Mouse (Mus musculus) forebrain, postnatal 0 days (tissue): ENCODE data around the gene Topors. TPM values are rescaled to one million over a fixed set of nuclear protein-coding genes. Genes with fewer than 3 reads are reported as not detected.
A peak's percentile ranks its signal among the peaks of the same experiment; 100 is the strongest.

ENCODE experiments used
- ATAC-seq: fragments of 200-750 bp; cut with Nextera tagmentation; 2 replicates; pipeline ENCODE4 v1.8.0; 2017; ENCODE audit warnings: mild to moderate bottlenecking, moderate library complexity
- DNase-seq: peaks from one replicate; pipeline ENCODE4 v3.0.0-alpha.2; 2015
- H3K27ac ChIP-seq: fragments of 300-500 bp; sonication (generic); 2 replicates; pipeline ENCODE4 v1.5.1; 2014; ENCODE audit warnings: low read depth, mild to moderate bottlenecking, antibody characterized with exemption, low read length, moderate library complexity, mixed read lengths
- H3K27me3 ChIP-seq: fragments of 300-500 bp; sonication (generic); 2 replicates; pipeline ENCODE4 v1.6.1; 2014; ENCODE audit warnings: mild to moderate bottlenecking, low read length, mixed read lengths; ENCODE audit not compliant: insufficient read depth
- H3K36me3 ChIP-seq: fragments of 300-500 bp; sonication (generic); 2 replicates; pipeline ENCODE4 v1.6.1; 2014; ENCODE audit warnings: mild to moderate bottlenecking, moderate library complexity; ENCODE audit not compliant: insufficient read depth
- H3K4me1 ChIP-seq: fragments of 300-500 bp; sonication (generic); 2 replicates; pipeline ENCODE4 v1.6.1; 2014; ENCODE audit warnings: antibody characterized with exemption; ENCODE audit not compliant: insufficient read depth
- H3K4me2 ChIP-seq: fragments of 300-500 bp; sonication (generic); 2 replicates; pipeline ENCODE4 v1.6.1; 2014; ENCODE audit warnings: low read depth, mild to moderate bottlenecking, moderate library complexity
- H3K4me3 ChIP-seq: fragments of 300-500 bp; sonication (generic); 2 replicates; pipeline ENCODE4 v1.5.1; 2014; ENCODE audit warnings: low read depth, low read length, mixed read lengths
- H3K9ac ChIP-seq: fragments of 300-500 bp; sonication (generic); 2 replicates; pipeline ENCODE4 v1.6.1; 2014; ENCODE audit warnings: mild to moderate bottlenecking
- H3K9me3 ChIP-seq: fragments of 300-500 bp; sonication (generic); 2 replicates; pipeline ENCODE4 v1.6.1; 2016; ENCODE audit warnings: low read length
- CTCF ChIP-seq: sonication (generic); IDR thresholded peaks from 2 replicates; pipeline ENCODE4 v1.5.1; 2016; ENCODE audit warnings: antibody characterized with exemption, control low read depth, low read depth
- WGBS: fragments of 180-500 bp; shearing (Covaris S2); extraction: QIAGEN DNeasy Blood & Tissue Kit; methylation state at CpG from one replicate; pipeline ENCODE4 v1.1.7; 2014; 5-methylcytosine and 5-hydroxymethylcytosine counted together
- polyA plus RNA-seq: library from polyadenylated mRNA; unstranded; fragments of >200 nt; fragmentation: Nextera tagmentation; extraction: Ambion mirVana; gene quantifications from 2 replicates; pipeline ENCODE4 v1.2.1, GENCODE M21; 2015
- total RNA-seq: library from RNA; depleted of rRNA; stranded (reverse); fragments of >200 nt; gene quantifications from 2 replicates; pipeline ENCODE4 v1.2.3, GENCODE M21; 2014; rRNA removed

Topors gene
- total and polyA plus RNA-seq, 2 experiments from 2014 or later: 29.4 to 35.1 TPM

GRCm38 (mm10) chr4:40226095-40226494 lies 43.6 kb downstream of the Topors start:
- Histone ChIP-seq H3K4me3 (no peak overlapping the region), H3K9ac (no peak overlapping the region), H3K27ac (no peak overlapping the region), H3K4me1 (no peaks in the 10 kb centered on the region), H3K4me2 (no peak overlapping the region), H3K9me3 (no peaks in the 10 kb centered on the region), H3K27me3 (no peaks in the 10 kb centered on the region), H3K36me3 (no peaks in the 10 kb centered on the region)
- no peak for ATAC-seq
- no peak for DNase-seq
- 76% methylated on average over 5 of the region's 5 CpGs for WGBS
- no peak for TF ChIP-seq CTCF

DNA sequence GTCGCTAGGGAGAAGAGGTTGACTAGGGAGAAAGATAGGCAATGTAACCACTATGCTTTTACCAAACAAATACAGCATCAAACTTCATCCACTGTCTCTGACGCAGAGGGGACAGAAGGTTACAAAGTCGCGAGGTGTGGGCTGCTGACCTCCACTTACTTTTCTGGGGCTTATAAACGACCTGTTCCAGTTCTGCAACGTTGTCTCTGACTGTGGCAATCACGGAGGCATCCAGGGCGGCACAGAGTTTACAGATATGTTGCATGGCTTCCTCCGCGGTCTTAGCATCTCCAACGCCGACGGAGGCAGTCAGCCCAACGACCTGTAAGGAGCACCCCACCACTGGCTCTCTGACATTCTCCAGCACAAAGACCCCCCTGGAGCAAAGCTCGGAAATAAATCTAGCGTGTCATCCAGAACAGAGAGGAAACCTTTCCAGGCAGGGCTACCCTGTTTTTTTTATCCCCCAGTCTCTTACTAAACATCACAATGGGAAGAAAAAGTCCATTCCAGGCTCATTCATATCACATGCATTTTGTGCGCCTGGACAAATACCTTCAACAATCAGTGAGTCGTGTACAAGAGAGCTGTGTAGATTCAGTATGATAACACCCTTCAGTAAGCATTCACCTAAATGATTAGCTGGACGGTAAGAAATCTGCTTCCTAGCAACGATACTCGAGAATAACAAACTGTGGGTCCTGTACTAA lies 47.6 kb downstream of the Topors start:
- no peak overlapping the region for H3K4me2 ChIP-seq
- no peaks in the 10 kb centered on the region for H3K9me3 ChIP-seq
- ATAC-seq (no peak), DNase-seq (no peak)
- H3K4me3 ChIP-seq: no peak overlapping the region
- H3K9ac ChIP-seq: no peak overlapping the region
- no peaks in the 10 kb centered on the region for H3K36me3 ChIP-seq
- 51% methylated on average over 21 of the region's 21 CpGs for WGBS
- no peaks in the 10 kb centered on the region for H3K27me3 ChIP-seq
- no peak overlapping the region for H3K27ac ChIP-seq
- H3K4me1 ChIP-seq: 0 out of 2 replicates have a peak, but pooled peaks cover 3% of the 10 kb centered on the region
- no peak for TF ChIP-seq CTCF

- TF ChIP-seq CTCF: no peak
- ATAC-seq (no peak; the same call in 1 of the 2 replicates), DNase-seq (peak; percentile 13)
- 0 out of 2 replicates have a peak, but pooled peaks cover 3% of the 10 kb centered on the region for H3K4me1 ChIP-seq
- WGBS: 43% methylated on average over 14 of the region's 14 CpGs
- 0 out of 2 replicates have a peak overlapping the region, but pooled peaks have one; percentile 25 for H3K9ac ChIP-seq
- peak overlapping the region; percentile 46 for H3K4me2 ChIP-seq
- no peak overlapping the region for H3K27ac ChIP-seq
- no peaks in the 10 kb centered on the region for H3K36me3 ChIP-seq
- H3K27me3 ChIP-seq: no peaks in the 10 kb centered on the region
- no peaks in the 10 kb centered on the region for H3K9me3 ChIP-seq
- no peak overlapping the region for H3K4me3 ChIP-seq
Measured at GRCm38 (mm10) chr4:40221004-40221760, 48.5 kb downstream of the Topors start.

- Histone ChIP-seq H3K4me2 (peak overlapping the region; percentile 46), H3K9ac (peak overlapping the region; percentile 25; the same call in 1 of the 2 replicates), H3K4me3 (peak overlapping the region; percentile 11; the same call in 1 of the 2 replicates), H3K9me3 (no peaks in the 10 kb centered on the region), H3K27me3 (no peaks in the 10 kb centered on the region), H3K36me3 (no peaks in the 10 kb centered on the region), H3K27ac (no peak overlapping the region), H3K4me1 (0 out of 2 replicates have a peak, but pooled peaks cover 3% of the 10 kb centered on the region)
- 20% methylated on average over 12 of the region's 12 CpGs for WGBS
- TF ChIP-seq CTCF: no peak
- DNase-seq (peak; percentile 10), ATAC-seq (peak; percentile 8; the same call in 1 of the 2 replicates)
Measured at GRCm38 (mm10) chr4:40220437-40220836, 49.2 kb downstream of the Topors start.

- DNase-seq (peak; percentile 18), ATAC-seq (peak; percentile 69)
- Histone ChIP-seq H3K9me3 (no peaks in the 10 kb centered on the region), H3K4me2 (no peak overlapping the region), H3K9ac (no peak overlapping the region), H3K4me3 (no peak overlapping the region), H3K27ac (no peak overlapping the region), H3K36me3 (no peaks in the 10 kb centered on the region), H3K27me3 (no peaks in the 10 kb centered on the region), H3K4me1 (0 out of 2 replicates have a peak, but pooled peaks cover 3% of the 10 kb centered on the region)
- 74% methylated on average over 7 of the region's 7 CpGs for WGBS
- TF ChIP-seq CTCF: peak; percentile 58
Measured at GRCm38 (mm10) chr4:40218382-40218781, 51.3 kb downstream of the Topors start.

DNA sequence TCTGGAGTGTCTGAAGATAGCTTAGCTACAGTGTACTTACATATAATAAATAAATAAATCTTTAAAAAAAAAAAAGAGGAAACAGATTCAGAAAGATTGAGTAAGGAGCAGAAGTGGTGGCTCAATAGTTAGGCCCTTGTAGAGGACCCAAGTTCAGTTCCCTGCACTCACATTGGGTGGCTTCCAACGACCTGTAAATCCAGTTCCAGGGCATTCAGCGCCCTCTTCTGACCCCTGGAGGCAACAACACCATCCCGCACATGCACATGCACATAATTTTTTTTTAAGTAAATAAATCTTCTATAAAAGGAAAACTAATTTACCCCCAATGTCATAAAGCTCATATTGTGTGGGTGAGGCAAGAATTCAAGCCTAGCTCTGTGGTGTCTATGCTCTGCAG lies 51.7 kb downstream of the Topors start:
- no peak for ATAC-seq
- no peak overlapping the region for H3K4me3 ChIP-seq
- no peaks in the 10 kb centered on the region for H3K27me3 ChIP-seq
- H3K4me1 ChIP-seq: 0 out of 2 replicates have a peak, but pooled peaks cover 3% of the 10 kb centered on the region
- WGBS: 55% methylated on average over 3 of the region's 3 CpGs
- DNase-seq: no peak
- H3K9me3 ChIP-seq: no peaks in the 10 kb centered on the region
- H3K36me3 ChIP-seq: no peaks in the 10 kb centered on the region
- no peak overlapping the region for H3K4me2 ChIP-seq
- no peak overlapping the region for H3K27ac ChIP-seq
- TF ChIP-seq CTCF: 0 out of 2 replicates have a peak, but pooled peaks have one; percentile 3
- H3K9ac ChIP-seq: no peak overlapping the region

DNA sequence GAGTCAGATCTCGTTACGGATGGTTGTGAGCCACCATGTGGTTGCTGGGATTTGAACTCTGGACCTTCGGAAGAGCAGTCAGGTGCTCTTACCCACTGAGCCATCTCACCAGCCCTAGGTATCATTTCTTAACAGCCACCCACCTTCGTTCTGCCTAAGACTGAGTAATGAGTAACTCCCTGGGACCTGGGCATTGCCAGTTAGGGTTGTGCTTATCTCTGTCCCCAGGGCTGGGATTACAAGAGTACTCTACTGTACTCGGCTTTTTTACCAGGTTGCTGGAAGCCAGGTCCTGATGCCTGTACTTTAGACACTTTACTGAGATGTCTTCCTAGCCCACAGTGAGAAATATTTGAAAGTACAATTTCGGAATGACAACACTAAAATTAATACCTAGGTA lies 57.5 kb downstream of the Topors start:
- no peak for ATAC-seq

More for the DNA sequence above, 57.5 kb downstream of the Topors start:
- no peak overlapping the region for H3K4me3 ChIP-seq
- no peak overlapping the region for H3K9ac ChIP-seq
- H3K27ac ChIP-seq: no peak overlapping the region
- H3K9me3 ChIP-seq: no peaks in the 10 kb centered on the region
- H3K27me3 ChIP-seq: no peaks in the 10 kb centered on the region
- H3K36me3 ChIP-seq: no peaks in the 10 kb centered on the region
- H3K4me2 ChIP-seq: no peak overlapping the region
- 90% methylated on average over 4 of the region's 6 CpGs for WGBS
- no peaks in the 10 kb centered on the region for H3K4me1 ChIP-seq
- no peak for DNase-seq
- TF ChIP-seq CTCF: no peak

Other genes with a start within 250 kb of the Topors start
- 53.6 and 59.6 TPM in 2 replicates for gene Aco1, start 126.8 kb downstream of the Topors start, total RNA-seq
- 35.0 and 40.0 TPM in 2 replicates for gene Aco1, start 126.8 kb downstream of the Topors start, polyA plus RNA-seq
- gene Ddx58, start 30.0 kb downstream of the Topors start, total RNA-seq: 5.5 and 7.6 TPM in 2 replicates
- gene Ddx58, start 30.0 kb downstream of the Topors start, polyA plus RNA-seq: 1.7 and 2.8 TPM in 2 replicates
- gene Smim27, start 271 bp downstream of the Topors start, total RNA-seq: 3.8 and 4.3 TPM in 2 replicates
- 17.0 and 24.5 TPM in 2 replicates for gene Smim27, start 271 bp downstream of the Topors start, polyA plus RNA-seq
- 187 and 250 TPM in 2 replicates for gene Ndufb6, start 9.6 kb upstream of the Topors start, total RNA-seq
- 392 and 475 TPM in 2 replicates for gene Ndufb6, start 9.6 kb upstream of the Topors start, polyA plus RNA-seq
- 1.8 and 4.0 TPM in 2 replicates for gene Tmem215, start 202.3 kb upstream of the Topors start, total RNA-seq
- 1.0 and 2.1 TPM in 2 replicates for gene Tmem215, start 202.3 kb upstream of the Topors start, polyA plus RNA-seq